Mouse (Mus musculus): ENCODE data around the gene Tmem8b.

Tmem8b gene

DNA sequence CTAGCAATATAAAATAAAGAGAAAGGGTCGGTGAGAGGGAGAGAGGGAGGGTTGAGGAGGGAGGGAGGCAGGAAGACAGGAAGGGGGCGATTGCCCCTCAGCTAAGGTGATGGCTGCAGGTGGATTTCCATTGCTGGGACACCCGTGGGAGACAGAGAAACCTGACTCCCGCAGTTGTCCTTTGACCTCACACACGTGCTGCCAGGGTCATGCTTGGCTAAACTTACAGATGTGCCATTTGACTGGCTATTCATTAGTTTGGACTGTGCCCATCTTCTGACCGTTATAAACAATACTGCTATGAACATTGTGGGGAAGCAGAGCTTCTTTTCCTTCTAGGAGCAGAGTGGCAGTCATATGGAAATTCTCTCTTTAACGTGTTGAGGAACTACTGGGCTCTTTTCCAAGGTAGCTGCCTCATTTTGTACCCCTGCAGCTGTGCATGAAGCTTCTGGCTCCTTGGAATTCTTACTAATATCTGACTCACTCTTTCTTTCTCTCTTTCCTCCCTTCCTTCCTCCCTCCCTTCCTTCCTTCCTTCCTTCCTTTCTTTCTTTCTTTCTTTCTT lies 45.0 kb downstream of the Tmem8b start:
- no peak for DNase-seq (ENCODE audit: low read depth, low spot score)

DNA sequence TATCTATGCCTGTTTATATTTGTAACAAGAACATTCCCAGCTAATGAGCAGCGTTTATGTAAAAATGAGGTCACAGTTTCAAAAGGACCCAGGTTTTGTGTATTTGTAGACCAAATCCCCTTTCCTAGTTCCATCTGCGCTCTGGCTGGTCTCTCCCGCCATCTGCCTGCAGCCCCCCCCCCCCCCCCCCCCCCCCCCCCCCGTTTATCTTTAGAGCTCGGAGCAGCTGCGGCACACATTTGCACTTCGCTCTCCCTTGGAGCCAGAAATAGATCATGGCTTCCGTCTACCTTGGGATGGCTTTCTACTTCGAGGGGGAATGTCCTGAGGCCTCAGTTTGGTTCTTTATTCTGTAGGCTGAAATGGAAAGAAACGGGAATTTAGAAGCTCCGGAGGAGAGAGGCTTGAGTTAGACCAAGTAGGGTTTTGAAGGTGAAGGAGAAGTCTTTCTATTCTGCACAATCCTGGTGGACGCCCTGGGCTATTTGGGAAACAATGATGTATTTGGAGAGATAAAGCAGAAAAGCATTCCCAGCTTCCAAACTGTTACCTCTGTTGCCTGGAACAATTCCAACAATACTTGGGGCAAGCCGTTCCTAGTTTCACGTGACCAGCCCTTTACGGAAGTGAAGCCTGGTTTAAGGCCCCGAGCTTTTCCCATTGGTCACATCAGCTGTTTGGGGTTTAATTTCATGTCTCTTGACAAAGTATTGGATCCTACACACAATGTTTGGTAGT lies 51.9 kb downstream of the Tmem8b start:
- no peak for DNase-seq (ENCODE audit: low read depth, low spot score)

DNA sequence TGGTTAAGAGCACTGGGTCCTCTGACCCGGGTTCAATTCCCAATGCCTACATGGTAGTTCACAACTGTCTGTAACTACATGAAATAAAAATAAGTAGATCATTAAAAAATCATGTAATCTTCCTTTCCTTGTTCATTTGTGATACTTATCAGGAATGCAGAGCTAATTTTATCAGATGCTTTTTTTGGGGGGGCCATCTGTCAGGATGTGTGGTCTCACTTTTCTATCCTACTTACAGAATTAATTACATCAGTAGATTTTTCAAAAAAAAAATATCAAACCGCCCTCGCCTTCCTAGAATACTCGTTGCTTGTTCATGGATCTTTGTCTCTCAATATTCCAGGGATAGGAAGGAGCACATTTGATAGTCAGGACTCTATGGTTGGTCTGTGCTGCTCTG lies 53.4 kb downstream of the Tmem8b start:
- no peak for DNase-seq (ENCODE audit: low read depth, low spot score)

DNA sequence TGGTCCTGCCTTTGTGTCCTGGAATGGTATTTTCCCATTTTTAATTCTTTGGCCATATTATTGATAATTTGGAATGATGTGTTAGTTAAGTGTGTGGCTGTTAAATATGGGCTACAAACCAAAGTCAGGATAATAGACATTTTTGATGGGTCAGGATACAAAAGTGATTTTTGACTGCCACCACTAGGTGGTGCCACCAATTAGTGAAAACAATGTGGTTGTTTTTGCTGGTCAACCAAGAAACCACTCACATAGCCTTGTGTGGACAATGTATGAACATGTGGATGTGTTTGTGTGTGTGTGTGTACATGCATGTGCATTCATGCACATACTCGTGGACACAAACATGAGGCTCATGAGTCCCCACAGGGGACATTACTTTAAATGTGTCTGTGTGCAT lies 56.0 kb downstream of the Tmem8b start:
- DNase-seq (ENCODE audit: low read depth, low spot score) = peak; percentile 34

DNA sequence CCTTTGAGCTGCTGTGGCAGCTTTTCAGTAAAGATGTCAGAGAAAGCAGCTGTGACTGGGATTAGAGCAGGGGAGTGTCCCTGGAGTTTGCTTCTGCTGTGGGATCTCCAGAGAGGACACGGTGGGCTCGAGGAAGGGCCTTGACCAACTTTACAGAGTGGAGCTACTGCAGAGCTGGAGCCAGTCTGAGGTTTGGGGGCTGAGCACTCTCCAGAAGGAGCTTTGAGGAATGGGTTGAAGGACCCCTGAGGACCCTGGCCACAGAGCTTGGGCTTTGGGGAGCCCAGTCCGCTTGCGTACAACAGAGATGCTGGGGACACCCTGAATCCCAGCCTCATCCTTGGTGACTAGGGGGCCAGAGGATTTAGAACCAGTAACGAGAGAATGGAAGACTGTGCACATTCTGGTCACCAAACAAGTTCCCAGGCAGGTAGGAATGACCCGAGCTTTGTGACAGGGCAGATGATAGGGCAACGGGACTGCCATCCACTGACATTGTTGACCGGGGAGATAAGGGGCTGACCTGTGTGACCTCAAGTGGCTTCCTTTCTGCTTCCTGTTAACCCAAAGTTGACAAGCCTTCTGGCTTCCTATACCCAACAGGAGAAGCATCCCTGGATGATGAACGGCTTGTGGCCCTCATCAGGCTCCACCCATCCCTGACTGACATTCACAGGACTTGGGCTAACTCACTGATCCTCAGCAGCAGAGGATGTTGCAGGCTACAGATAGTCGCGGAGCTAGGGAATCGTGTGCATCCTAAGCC lies 57.6 kb downstream of the Tmem8b start:
- no peak for DNase-seq (ENCODE audit: low read depth, low spot score)

DNA sequence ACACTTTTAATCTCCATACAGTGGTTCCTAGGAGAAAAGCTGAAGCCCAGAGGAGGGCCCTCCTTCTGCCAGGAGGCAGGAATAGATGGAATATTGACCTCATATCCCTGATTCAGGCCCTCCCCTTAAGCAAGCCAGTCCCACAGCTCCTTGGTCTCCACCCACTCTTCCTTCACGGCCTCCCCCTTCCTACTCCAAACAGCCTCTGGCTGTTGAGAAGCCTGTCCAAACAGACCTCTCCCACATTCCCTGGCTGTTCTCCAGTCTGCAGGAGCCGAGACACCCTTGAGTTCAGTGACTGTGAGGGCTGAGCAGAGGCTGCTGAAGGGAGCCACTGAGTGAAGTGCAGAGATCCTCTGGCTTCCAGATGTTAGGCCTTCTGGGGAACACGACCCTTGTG lies 58.2 kb downstream of the Tmem8b start, which contains the start of gene Hrct1:
Gene Hrct1, plus strand, starts transcription at position 194 of the 400 bp plus-strand sequence.
- DNase-seq (ENCODE audit: low read depth, low spot score) = no peak

DNA sequence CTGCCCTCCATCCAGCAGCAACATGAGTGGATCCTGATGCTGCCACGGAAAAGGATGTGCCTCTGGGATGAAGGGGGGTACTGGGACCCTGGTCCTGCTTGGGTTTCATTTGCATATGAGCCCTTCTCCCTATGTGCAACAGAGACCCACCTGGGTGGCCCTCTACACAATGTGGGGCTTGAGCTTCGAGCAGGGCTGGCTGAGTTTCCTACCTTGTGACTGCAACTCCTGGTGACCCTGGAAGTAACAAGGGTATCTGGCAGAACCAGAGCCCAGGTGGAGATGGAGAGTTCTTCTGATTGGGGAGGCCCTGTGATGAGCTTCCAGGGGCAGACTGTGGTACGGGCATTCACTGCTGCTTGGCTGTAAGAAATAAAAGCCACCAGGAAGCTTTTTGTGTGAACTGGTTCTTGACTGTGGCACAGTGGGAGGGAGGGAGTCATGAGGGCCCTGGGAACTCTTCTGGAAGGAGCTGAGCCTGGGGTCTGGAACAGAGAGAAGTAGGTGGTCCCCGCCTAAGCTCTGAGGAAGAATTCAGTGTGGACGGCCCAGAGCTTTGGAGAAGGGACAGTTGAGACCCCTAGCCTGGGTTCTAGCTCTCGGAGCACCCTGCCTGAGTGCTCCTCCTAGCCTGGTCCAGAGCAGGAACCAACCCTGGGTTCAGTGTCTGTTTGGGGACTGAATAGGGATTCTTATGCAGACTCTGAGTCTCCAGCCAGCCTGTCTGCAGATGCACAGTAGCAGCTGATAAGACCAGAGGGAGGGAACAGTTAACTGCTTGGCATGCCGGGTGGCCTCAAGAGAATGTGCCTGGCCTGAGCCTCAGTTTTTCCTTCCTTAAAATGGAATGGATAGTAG lies 59.2 kb downstream of the Tmem8b start:
- DNase-seq (ENCODE audit: low read depth, low spot score) = no peak

DNA sequence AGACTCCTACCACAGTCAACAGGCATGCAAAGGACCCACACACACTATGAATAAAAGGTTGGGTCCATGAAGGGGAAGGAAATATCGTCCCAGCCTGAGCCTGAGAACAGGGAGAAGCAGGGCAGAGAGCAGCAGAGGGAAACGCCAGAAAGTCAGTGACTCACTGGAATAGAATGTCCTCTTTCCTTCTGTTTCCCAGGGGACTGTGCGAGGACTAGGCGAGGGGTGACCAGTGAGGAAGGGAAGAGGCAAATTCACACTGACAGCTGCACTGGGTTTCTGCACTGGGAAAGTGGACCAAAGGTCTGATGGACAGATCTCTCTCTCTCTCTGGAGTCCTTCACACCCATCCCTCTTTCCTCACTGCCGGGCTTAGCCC lies 59.8 kb downstream of the Tmem8b start:
- no peak for DNase-seq (ENCODE audit: low read depth, low spot score)

DNA sequence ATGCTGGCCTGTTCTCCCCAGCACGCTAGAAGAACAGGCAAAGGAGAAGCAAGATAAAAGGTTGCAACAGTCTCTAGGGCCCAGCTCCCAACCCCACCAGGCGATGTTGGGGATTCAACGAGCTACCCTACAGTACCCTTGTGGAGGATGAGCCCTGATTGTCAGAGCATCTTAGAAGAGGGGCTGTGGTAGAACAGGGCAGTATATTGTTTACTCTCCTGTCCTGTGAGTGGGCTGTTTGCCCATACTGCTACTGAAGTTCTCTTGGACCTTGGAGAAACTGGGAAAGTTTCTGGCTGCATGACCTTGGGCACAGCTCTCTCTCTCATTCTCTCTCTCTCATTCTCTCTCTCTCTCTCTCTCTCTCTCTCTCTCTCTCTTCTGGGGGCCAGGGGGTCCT lies 60.4 kb downstream of the Tmem8b start:
- DNase-seq (ENCODE audit: low read depth, low spot score) = no peak

DNA sequence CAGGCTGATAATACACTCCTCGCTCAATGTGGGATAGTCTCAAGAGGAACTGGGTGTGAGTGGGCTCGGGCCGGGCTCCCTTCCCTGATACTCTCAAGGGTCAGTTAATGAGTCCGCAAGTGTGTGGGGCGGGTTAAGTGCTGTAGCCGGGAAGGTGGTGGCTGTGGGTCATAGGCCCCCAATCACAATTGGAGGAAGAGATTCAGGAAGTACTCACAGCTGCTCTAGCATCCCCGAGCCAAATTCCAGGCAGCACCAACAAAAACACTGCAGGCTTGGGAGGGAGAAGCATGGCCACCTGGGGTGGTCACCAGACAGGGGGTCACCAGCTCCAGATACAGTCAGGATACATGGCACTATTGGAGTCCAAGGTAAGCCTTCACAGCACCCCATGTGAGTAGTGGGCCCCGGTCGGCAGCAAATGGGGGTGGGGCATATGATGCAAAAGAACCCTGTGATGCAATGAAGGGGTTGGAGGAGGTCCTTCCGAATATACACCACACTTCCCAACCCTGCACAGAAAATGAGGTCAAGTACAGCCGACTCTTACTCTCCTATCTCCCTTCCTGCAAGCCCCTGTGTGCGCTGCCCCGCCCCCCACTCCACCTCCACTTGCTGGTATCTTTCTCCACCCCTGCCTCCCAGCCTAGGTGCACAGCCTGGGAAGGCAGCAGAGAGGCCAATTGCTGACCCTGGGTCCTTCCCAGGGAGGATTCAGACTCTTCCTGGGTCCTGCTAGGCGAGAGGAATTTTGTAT lies 61.2 kb downstream of the Tmem8b start, which contains the start of gene Spaar:
Gene Spaar, plus strand, starts transcription at position 241 of the 757 bp plus-strand sequence.
- DNase-seq (ENCODE audit: low read depth, low spot score) = no peak

DNA sequence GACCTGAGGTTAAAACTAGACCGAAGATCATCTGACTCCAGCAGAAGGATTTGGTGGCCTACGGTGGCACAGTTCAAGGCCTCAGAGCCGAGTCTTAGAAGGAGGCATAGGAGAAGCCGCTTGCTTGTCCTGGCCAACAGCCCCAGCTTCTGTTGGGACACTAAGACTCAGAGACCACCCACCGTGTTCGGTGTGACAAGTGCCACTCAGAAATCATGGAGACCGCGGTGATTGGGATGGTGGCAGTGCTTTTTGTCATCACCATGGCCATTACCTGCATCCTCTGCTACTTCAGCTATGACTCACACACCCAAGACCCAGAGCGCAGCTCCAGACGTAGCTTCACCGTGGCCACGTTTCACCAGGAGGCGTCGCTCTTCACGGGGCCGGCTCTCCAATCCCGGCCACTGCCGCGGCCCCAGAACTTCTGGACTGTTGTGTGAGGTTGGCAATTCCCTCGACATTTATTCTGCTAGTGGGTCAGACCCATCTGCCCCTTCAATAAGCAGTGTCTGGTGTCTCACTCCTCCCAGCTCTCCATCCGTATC lies 62.1 kb downstream of the Tmem8b start:
- no peak for DNase-seq (ENCODE audit: low read depth, low spot score)

DNA sequence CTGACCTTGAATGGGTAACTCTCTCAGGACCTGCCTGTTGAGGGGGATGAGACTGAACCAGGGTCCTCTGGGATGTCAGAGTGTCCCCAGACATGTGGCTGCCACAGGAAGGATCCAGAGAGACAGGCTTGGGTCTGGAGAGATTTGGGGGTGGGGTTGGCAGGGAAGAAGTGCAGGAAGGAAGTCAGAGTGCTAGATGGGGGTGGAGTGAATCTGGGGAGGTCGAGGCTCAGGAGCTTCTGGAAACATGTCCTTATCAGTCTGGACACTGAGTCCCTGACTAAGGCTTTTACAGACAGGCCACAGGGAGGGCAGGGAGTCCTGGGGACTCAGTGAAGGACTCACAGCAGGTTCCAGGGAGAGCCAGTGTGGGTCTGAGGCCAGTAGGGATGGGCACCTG lies 63.4 kb downstream of the Tmem8b start:
- no peak for DNase-seq (ENCODE audit: low read depth, low spot score)

DNA sequence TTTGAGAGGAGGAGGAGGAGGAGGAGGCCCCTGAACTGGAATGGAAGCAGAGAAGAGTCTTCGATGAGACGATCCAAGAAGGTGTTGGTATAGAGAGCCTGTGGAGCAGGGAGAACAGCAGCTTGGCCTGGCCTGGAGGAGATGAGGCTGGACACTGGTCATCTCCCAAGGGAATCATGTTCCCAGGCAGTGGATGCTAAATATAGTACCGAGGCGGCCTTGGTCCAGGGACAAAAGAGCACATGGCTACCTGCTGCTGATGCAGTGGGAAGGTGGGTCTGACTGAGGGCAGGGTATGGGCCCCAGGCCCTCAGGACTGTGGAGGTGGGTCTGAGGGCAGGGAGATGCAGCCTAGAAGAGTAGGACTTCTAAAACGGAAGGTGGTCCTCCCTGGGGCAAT lies 64.4 kb downstream of the Tmem8b start:
- DNase-seq (ENCODE audit: low read depth, low spot score) = no peak

DNA sequence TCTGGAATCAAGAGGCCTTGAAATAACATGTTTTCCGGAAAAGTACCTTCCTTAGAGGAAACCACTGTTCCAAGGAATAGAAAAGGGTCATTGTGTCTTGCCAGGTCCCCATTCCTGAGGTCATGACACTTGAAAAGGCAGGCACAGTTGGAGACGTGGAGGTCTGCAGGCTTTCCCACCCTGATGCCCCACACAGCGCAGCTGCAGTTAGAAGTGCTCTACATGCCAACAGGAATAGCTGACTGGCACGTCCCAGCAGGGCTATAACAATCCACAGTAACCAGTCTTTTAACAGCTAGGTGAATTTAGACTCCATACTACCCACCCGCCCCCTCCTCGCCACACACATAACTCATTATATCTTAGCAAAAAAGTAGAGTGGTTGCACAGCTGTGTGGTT lies 68.4 kb downstream of the Tmem8b start:
- no peak for DNase-seq (ENCODE audit: low read depth, low spot score)

DNA sequence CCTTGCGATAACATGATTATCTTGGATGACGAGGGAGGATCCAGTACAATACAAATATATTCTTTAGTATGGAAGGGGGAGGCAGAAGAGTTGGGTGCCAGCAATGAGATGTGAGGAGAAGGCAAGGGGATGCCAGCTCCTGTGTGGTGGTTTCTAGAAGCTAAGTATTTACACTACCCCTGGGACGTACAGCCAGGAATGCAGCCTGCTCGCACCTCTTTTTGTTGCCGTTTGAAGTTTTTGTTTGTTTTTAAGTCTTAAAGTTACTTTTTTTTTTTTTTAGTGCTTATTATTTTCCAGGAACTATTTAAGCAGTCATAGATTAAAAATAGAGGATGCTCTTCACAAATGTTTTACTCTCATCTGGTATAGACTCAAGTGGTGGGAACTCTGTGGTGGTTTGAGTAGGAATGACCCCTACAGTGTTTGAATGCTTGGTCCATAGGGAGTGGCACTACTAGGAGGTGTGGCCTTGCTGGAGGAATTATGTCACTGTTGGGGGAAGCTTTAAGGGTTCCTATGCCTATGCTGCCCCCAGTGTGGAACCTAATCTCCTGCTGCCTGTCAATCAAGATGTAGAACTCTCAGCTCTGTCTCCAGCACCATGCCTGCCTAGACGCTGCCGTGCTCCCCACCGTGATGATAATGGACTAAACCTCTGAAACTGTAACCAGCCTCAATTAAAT lies 70.4 kb downstream of the Tmem8b start:
- DNase-seq (ENCODE audit: low read depth, low spot score) = no peak

DNA sequence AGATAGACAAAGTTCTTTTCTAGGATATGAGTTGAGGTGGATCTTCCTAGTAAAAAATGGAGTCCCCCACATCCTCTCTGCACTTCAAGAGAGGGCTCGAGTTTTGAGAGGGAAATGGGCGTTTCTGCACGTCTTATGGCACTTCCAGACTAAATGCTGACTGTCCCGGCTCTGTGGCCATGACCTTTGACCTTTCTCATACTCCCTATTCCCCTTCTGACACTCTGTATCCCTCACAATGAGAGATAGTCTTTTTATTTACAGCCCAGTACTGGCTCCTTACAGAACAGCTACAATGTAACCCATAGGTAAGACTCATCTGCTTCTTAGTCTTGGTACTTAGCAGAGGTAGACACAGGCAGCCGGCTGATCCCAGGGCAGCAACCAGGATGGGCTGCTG lies 72.8 kb downstream of the Tmem8b start:
- DNase-seq (ENCODE audit: low read depth, low spot score) = no peak

Data from CD4-positive, CD25-positive, alpha-beta regulatory T cell, adult 2 months (primary cell).